Mouse (Mus musculus) embryonic facial prominence, embryonic 11.5 days (tissue): ENCODE measurements at regions not wholly inside any gene's neighbourhood (a gene's known extent, or its start where the extent isn't known, plus 50 kb on each side); places are given as distances from the start of the nearest gene placed in this dataset.

Source experiments
- ATAC-seq: fragments of 200-750 bp; cut with Nextera tagmentation; replicated peaks from 2 replicates; pipeline ENCODE4 v1.8.0; 2017; ENCODE audit warnings: low read depth; ENCODE audit not compliant: insufficient number of reproducible peaks, low FRiP score, low TSS enrichment
- DNase-seq: peaks from one replicate; pipeline ENCODE4 v3.0.0-alpha.2; 2015; ENCODE audit warnings: low spot score
- H3K27ac ChIP-seq: fragments of 300-500 bp; sonication (generic); replicated peaks from 2 replicates; pipeline ENCODE4 v1.5.1; 2014; ENCODE audit warnings: mild to moderate bottlenecking, low read depth, low read length, control low read depth
- H3K27me3 ChIP-seq: fragments of 300-500 bp; sonication (generic); 2 replicates; pipeline ENCODE4 v1.6.1; 2014; ENCODE audit warnings: mild to moderate bottlenecking, low read length, moderate library complexity, mixed read lengths; ENCODE audit not compliant: control insufficient read depth, insufficient read depth
- H3K36me3 ChIP-seq: fragments of 300-500 bp; sonication (generic); replicated peaks from 2 replicates; pipeline ENCODE4 v1.6.1; 2014; ENCODE audit warnings: low read depth, mild to moderate bottlenecking, low read length, moderate library complexity, mixed read lengths; ENCODE audit not compliant: control insufficient read depth, insufficient read depth
- H3K4me1 ChIP-seq: fragments of 300-500 bp; sonication (generic); 2 replicates; pipeline ENCODE4 v1.6.1; 2014; ENCODE audit warnings: low read length, mixed read lengths; ENCODE audit not compliant: control insufficient read depth, insufficient read depth
- H3K4me2 ChIP-seq: fragments of 300-500 bp; sonication (generic); 2 replicates; pipeline ENCODE4 v1.6.1; 2014; ENCODE audit warnings: low read depth, mild to moderate bottlenecking, control low read depth, low read length, moderate library complexity
- H3K4me3 ChIP-seq: fragments of 300-500 bp; sonication (generic); 2 replicates; pipeline ENCODE4 v1.5.1; 2014; ENCODE audit warnings: low read depth, low read length, control low read depth
- H3K9ac ChIP-seq: fragments of 300-500 bp; sonication (generic); replicated peaks from 2 replicates; pipeline ENCODE4 v1.6.1; 2014; ENCODE audit warnings: mild to moderate bottlenecking, control low read depth, low read length
- H3K9me3 ChIP-seq: fragments of 300-500 bp; sonication (generic); replicated peaks from 2 replicates; pipeline ENCODE4 v1.6.1; 2016; ENCODE audit warnings: mild to moderate bottlenecking, low read length, inconsistent platforms, mixed read lengths; ENCODE audit not compliant: control insufficient read depth
- WGBS: fragments of 180-500 bp; shearing (Covaris S2); extraction: QIAGEN DNeasy Blood & Tissue Kit; methylation state at CpG from one replicate; pipeline ENCODE4 v1.1.7; 2014; 5-methylcytosine and 5-hydroxymethylcytosine counted together

- ATAC-seq (no peak), DNase-seq (no peak)
- Histone ChIP-seq H3K4me1 (no peaks in the 10 kb centered on the region), H3K9me3 (no peaks in the 10 kb centered on the region), H3K4me3 (no peak overlapping the region), H3K4me2 (no peak overlapping the region), H3K27ac (no peak overlapping the region), H3K27me3 (no peaks in the 10 kb centered on the region), H3K9ac (no peak overlapping the region), H3K36me3 (no peaks in the 10 kb centered on the region)
- WGBS: 78% methylated on average over 4 of the region's 4 CpGs
Measured at GRCm38 (mm10) chr10:30257889-30258288, 57.5 kb upstream of the Cenpw start.
